Mouse (Mus musculus): ENCODE data around the gene Slc35e3. TPM values are rescaled to one million over a fixed set of nuclear protein-coding genes. Genes with fewer than 3 reads are reported as not detected.

The Slc35e3 gene
- polyA plus RNA-seq, 1 experiment from 2014 or later = 5.3 TPM

- Histone ChIP-seq H3K4me2 (no peak overlapping the region), H3K4me3 (no peak overlapping the region), H3K36me3 (peaks cover 95% of the 10 kb centered on the region), H3K9ac (no peak overlapping the region), H3K27ac (no peak overlapping the region), H3K4me1 (no peaks in the 10 kb centered on the region), H3K27me3 (replicated peaks) (no peaks in the 10 kb centered on the region), H3K9me3 (replicated peaks) (no peaks in the 10 kb centered on the region)
- WGBS (ENCODE audit: insufficient replicate concordance) = 90% methylated on average over 22 of the region's 22 CpGs
- no peak for ATAC-seq
Measured at GRCm38 (mm10) chr10:117774011-117774816, 28.0 kb upstream of the Slc35e3 start.

GRCm38 (mm10) chr10:117773106-117773720 is 27.0 kb upstream of the Slc35e3 start:
- H3K4me1 ChIP-seq = no peaks in the 10 kb centered on the region
- no peak overlapping the region for H3K9ac ChIP-seq
- no peak overlapping the region for H3K4me3 ChIP-seq
- no peak for ATAC-seq
- 81% methylated on average over 7 of the region's 7 CpGs for WGBS (ENCODE audit: insufficient replicate concordance)
- no peak overlapping the region for H3K4me2 ChIP-seq
- no peaks in the 10 kb centered on the region for H3K27me3 ChIP-seq (replicated peaks)
- H3K36me3 ChIP-seq = peaks cover 92% of the 10 kb centered on the region
- no peaks in the 10 kb centered on the region for H3K9me3 ChIP-seq (replicated peaks)
- H3K27ac ChIP-seq = no peak overlapping the region

- no peak for ATAC-seq
- H3K4me1 ChIP-seq = no peaks in the 10 kb centered on the region
- H3K36me3 ChIP-seq = peaks cover 92% of the 10 kb centered on the region
- H3K27ac ChIP-seq = no peak overlapping the region
- no peak overlapping the region for H3K9ac ChIP-seq
- no peaks in the 10 kb centered on the region for H3K9me3 ChIP-seq (replicated peaks)
- 88% methylated on average over 17 of the region's 17 CpGs for WGBS (ENCODE audit: insufficient replicate concordance)
- no peaks in the 10 kb centered on the region for H3K27me3 ChIP-seq (replicated peaks)
- no peak overlapping the region for H3K4me2 ChIP-seq
- no peak overlapping the region for H3K4me3 ChIP-seq
Measured at GRCm38 (mm10) chr10:117772364-117773105, 26.4 kb upstream of the Slc35e3 start.

DNA sequence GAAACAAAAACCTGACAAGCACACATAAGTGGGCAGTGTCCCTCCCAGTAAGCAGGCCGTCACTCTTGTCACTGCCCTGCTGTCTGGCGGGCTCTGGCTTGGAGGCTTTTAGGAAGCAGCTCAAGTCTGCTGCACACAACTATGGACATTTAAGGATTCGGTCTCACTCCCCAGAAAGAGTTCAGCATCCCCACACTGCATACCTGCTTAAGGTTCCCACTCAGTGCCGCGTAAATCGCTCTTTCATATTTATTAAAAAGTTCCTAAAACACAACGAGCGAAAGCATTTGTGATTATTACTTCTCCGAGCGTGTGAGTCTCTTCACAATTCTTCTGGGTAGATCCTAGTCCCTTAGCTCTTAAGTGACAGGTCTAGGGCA is 25.0 kb upstream of the Slc35e3 start:
- Histone ChIP-seq H3K4me1 (no peaks in the 10 kb centered on the region), H3K4me2 (no peak overlapping the region), H3K27me3 (replicated peaks) (no peaks in the 10 kb centered on the region), H3K4me3 (no peak overlapping the region), H3K27ac (no peak overlapping the region), H3K9ac (no peak overlapping the region), H3K9me3 (replicated peaks) (no peaks in the 10 kb centered on the region), H3K36me3 (peaks cover 94% of the 10 kb centered on the region)
- no peak for ATAC-seq
- 92% methylated on average over 10 of the region's 10 CpGs for WGBS (ENCODE audit: insufficient replicate concordance)

DNA sequence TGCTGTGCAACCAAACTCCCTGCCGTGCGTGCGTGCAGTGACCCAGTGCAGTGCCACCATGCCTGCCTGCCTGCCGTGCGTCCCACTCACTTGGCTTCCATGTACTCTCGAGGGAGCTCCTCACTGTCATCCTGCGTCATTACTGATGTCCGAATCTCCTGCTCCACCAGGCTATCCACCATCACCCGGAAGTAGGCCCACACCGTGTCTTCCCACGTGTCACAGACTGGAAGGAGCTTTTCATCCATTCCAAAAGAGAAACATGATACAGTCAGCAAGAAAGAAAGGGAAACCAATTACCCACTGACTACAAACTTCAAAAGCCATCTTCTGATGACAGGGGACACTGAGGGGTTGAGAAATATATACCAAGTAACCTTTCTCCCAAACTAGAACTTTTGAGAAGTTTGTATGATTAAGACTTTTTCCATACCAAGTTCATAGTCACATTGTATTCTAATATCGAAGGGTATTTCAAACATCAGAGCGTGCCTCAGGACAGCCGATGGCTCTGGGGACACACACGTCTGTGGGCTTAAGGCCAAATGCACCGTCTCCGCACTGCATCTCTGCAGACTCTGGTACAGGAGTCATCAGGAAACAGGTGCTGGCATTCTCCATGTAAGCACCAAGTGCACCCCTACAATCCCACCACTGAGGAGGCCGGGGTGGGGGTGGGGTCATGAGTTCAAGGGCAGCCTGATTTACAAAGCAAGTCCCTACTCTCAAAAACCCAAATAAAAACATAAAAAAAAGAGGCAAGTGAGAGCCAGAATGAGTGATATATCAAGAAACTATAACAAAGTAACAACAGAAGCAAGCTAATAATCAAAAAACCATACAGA is 24.3 kb upstream of the Slc35e3 start:
- H3K27ac ChIP-seq = no peak overlapping the region
- peaks cover 94% of the 10 kb centered on the region for H3K36me3 ChIP-seq
- no peak overlapping the region for H3K4me2 ChIP-seq
- ATAC-seq = no peak
- no peaks in the 10 kb centered on the region for H3K9me3 ChIP-seq (replicated peaks)
- H3K27me3 ChIP-seq (replicated peaks) = no peaks in the 10 kb centered on the region
- no peaks in the 10 kb centered on the region for H3K4me1 ChIP-seq
- no peak overlapping the region for H3K4me3 ChIP-seq
- 89% methylated on average over 18 of the region's 18 CpGs for WGBS (ENCODE audit: insufficient replicate concordance)
- no peak overlapping the region for H3K9ac ChIP-seq

- no peaks in the 10 kb centered on the region for H3K27me3 ChIP-seq (replicated peaks)
- no peak overlapping the region for H3K9ac ChIP-seq
- no peak overlapping the region for H3K27ac ChIP-seq
- WGBS (ENCODE audit: insufficient replicate concordance) = 88% methylated on average over 9 of the region's 9 CpGs
- peaks cover 94% of the 10 kb centered on the region for H3K36me3 ChIP-seq
- no peak overlapping the region for H3K4me2 ChIP-seq
- H3K4me1 ChIP-seq = no peaks in the 10 kb centered on the region
- no peaks in the 10 kb centered on the region for H3K9me3 ChIP-seq (replicated peaks)
- H3K4me3 ChIP-seq = no peak overlapping the region
- no peak for ATAC-seq
Measured at GRCm38 (mm10) chr10:117769541-117770285, 23.5 kb upstream of the Slc35e3 start.

DNA sequence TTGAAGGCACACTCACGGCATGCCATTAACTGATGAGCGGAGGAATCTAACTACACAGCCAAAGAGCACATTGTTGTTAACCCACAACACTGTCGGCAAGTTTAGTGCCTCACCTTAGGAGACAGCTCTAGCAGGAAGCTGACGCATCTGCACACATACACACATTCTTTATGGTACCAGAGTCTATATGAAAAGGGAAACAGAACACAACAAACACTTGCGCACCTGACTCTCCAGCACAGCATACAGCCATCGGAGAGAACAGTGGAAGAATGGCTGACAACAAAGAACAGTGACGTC is 21.9 kb upstream of the Slc35e3 start:
- Histone ChIP-seq H3K9ac (no peak overlapping the region), H3K4me1 (no peaks in the 10 kb centered on the region), H3K4me3 (no peak overlapping the region), H3K36me3 (peaks cover 93% of the 10 kb centered on the region), H3K27me3 (replicated peaks) (no peaks in the 10 kb centered on the region), H3K27ac (no peak overlapping the region), H3K9me3 (replicated peaks) (no peaks in the 10 kb centered on the region), H3K4me2 (no peak overlapping the region)
- WGBS (ENCODE audit: insufficient replicate concordance) = 87% methylated on average over 7 of the region's 7 CpGs
- no peak for ATAC-seq

DNA sequence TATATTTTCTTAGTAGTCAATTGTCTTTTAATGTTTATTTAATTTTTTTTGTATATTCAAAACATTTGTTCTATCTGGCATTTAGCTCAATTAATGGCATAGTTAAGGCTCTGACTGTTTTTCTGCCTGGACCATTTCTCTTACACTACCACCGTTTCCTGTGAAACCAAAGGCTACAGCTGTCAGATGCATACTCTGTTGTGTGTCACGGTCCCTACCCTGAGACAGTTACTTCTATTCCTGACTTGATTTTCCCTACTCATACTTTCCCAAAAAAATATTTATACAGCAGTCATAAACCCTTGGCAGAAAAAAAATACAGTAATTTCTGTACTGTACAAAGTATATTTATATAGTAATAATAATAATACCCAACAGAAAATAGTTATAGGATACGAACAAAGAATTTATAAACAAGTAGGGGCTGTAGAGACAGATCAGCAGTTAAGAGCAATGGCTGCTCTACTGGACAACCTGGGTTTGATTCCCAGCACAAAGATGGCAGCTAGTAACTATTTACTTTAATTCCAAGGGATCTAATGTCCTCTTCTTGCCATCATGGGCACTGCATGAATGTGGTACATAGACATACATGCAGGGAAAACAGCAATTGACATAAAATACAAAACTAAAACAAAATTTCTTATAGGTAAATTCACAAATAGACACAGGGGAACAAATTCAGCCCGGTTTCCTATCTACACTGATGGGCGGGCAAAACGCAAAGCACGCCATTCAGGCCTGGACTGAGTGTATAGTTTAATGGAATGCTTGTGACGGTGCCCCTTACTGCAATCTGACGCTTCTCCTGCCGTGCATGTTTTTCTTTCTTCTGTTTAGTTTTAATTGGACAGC is 21.3 kb upstream of the Slc35e3 start:
- Histone ChIP-seq H3K9ac (no peak overlapping the region), H3K4me1 (no peaks in the 10 kb centered on the region), H3K4me2 (no peak overlapping the region), H3K27ac (no peak overlapping the region), H3K27me3 (replicated peaks) (no peaks in the 10 kb centered on the region), H3K9me3 (replicated peaks) (no peaks in the 10 kb centered on the region), H3K36me3 (peaks cover 93% of the 10 kb centered on the region), H3K4me3 (no peak overlapping the region)
- 84% methylated on average over 10 of the region's 10 CpGs for WGBS (ENCODE audit: insufficient replicate concordance)
- no peak for ATAC-seq

DNA sequence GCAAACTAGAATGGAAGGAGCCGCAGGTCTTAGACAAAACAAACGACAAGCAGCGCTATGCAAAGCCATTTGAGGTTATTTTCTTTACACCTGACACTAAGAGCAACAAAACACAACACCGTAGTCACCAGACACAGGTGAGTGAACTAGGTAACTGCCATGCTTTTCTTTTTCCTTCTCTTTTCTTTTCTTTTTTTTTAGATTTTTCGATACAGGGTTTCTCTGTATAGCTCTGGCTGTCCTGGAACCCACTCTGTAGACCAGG is 20.7 kb upstream of the Slc35e3 start:
- H3K9ac ChIP-seq = no peak overlapping the region
- H3K4me3 ChIP-seq = no peak overlapping the region
- H3K27me3 ChIP-seq (replicated peaks) = no peaks in the 10 kb centered on the region
- 89% methylated on average over 5 of the region's 5 CpGs for WGBS (ENCODE audit: insufficient replicate concordance)
- no peak overlapping the region for H3K4me2 ChIP-seq
- no peak for ATAC-seq
- H3K27ac ChIP-seq = no peak overlapping the region
- H3K4me1 ChIP-seq = no peaks in the 10 kb centered on the region
- no peaks in the 10 kb centered on the region for H3K9me3 ChIP-seq (replicated peaks)
- peaks cover 95% of the 10 kb centered on the region for H3K36me3 ChIP-seq

DNA sequence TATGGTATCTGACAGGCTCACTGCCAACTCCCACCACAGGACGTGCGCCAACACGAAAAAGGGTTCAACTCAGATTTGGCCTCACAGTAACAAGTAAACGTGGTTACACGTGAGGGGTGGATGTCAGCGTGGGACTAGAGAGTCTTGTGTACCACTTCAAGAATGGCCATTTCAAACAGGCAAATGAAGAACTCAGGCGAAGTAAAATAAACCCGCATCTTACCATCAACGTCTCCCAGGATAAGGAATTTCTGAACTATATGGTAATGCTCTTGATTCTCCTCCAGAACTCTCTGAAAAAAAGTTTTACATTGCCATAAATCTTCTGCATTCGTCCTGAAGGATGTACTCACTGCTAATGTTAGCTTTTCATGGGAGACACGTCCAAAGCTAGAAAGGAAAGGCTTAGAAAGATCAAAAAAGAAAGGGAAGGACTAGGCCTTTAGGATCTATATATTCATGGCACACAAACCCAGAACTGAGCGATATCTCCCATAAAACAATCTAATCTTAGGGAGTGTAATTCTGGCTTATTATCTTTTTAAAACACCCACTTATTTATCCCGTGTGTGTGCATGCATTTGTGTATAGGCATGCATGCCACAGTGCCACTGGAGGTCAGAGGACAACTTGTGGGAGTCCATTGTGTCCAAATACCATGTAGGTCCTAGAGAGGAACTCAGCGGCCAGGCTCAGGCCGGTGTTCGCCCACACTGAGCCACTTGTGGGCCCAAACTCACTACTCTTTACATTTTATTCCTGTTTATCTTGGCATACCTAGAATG is 20.1 kb upstream of the Slc35e3 start:
- WGBS (ENCODE audit: insufficient replicate concordance) = 86% methylated on average over 16 of the region's 16 CpGs

More for the DNA sequence above, 20.1 kb upstream of the Slc35e3 start:
- Histone ChIP-seq H3K4me2 (no peak overlapping the region), H3K36me3 (peaks cover 95% of the 10 kb centered on the region), H3K27ac (no peak overlapping the region), H3K9ac (no peak overlapping the region), H3K4me3 (no peak overlapping the region), H3K9me3 (replicated peaks) (no peaks in the 10 kb centered on the region), H3K27me3 (replicated peaks) (no peaks in the 10 kb centered on the region), H3K4me1 (no peaks in the 10 kb centered on the region)
- no peak for ATAC-seq
